ENCODE assay signal across 21 mouse cellular contexts in the genomic region with DNA sequence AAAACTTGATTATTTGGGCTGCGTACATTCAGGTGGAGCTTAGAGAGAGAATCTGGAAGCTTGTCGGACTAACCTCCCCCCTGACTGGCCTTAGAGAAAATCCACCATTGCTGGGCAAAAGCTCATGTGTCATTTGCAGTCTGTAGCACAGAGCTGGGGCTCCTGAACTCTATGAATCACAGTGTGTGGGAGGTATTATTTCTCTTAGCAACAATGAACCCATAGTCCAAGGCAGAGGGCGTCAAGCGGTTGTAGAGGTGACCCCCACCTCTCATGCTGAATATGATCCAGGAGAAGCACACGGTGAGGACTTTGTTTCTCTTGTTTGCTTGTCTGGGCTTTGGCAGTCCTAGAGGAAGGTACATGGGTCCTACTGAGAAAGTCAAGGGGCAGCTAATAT.
A peak's percentile ranks its signal among the peaks of the same experiment; 100 is the strongest.
DNase-seq lines count a peak whose midpoint lies in the region; ATAC-seq lines count a peak whose summit lies in the region.
"Had no signal": no experiment of that assay in that cellular context is flagged by ENCODE, and none has a peak within 500 bp of the region (broad histone marks: within the 10 kb centered on the region; RNA-seq: fewer than 3 reads in every experiment).

No protein-coding gene starts in this region.

- H3K9me3 ChIP-seq in embryonic facial prominence, embryonic 11.5 days (replicated peaks; ENCODE audit: control insufficient read depth, low read length) = no peaks in the 10 kb centered on the region
- H3K9me3 ChIP-seq in embryonic facial prominence, embryonic 10.5 days = no peaks in the 10 kb centered on the region
- no peaks in the 10 kb centered on the region for H3K9me3 ChIP-seq in kidney, embryonic 16.5 days (ENCODE audit: low read length)
- no peaks in the 10 kb centered on the region for H3K9me3 ChIP-seq in midbrain, embryonic 11.5 days (ENCODE audit: control insufficient read depth, low read length)
- H3K9me3 ChIP-seq in midbrain, embryonic 13.5 days = no peaks in the 10 kb centered on the region
- H3K9me3 ChIP-seq: forebrain, embryonic 13.5 days; heart, embryonic 13.5 days; hindbrain, embryonic 12.5 days had no signal

- H3K4me3 ChIP-seq in embryonic facial prominence, embryonic 11.5 days (ENCODE audit: low read depth, low read length) = no peak overlapping the region
- no peak overlapping the region for H3K4me3 ChIP-seq in embryonic facial prominence, embryonic 10.5 days
- H3K4me3 ChIP-seq in kidney, embryonic 16.5 days (ENCODE audit: low read length) = no peak overlapping the region
- H3K4me3 ChIP-seq in midbrain, embryonic 11.5 days (ENCODE audit: low read depth, low read length) = no peak overlapping the region
- no peak overlapping the region for H3K4me3 ChIP-seq in midbrain, embryonic 13.5 days (replicated peaks)
- H3K4me3 ChIP-seq: forebrain, embryonic 13.5 days; heart, embryonic 13.5 days; hindbrain, embryonic 12.5 days had no signal

- H3K27ac ChIP-seq in embryonic facial prominence, embryonic 11.5 days (replicated peaks; ENCODE audit: low read depth, low read length) = no peak overlapping the region
- H3K27ac ChIP-seq in embryonic facial prominence, embryonic 10.5 days (replicated peaks) = no peak overlapping the region
- H3K27ac ChIP-seq in kidney, embryonic 16.5 days (ENCODE audit: low read length) = no peak overlapping the region
- H3K27ac ChIP-seq in midbrain, embryonic 11.5 days (ENCODE audit: low read depth, low read length) = no peak overlapping the region
- H3K27ac ChIP-seq in midbrain, embryonic 13.5 days = no peak overlapping the region
- H3K27ac ChIP-seq: forebrain, embryonic 13.5 days; heart, embryonic 13.5 days; hindbrain, embryonic 12.5 days had no signal

- no peaks in the 10 kb centered on the region for H3K27me3 ChIP-seq in embryonic facial prominence, embryonic 11.5 days (ENCODE audit: control insufficient read depth, insufficient read depth, low read length)
- H3K27me3 ChIP-seq in embryonic facial prominence, embryonic 10.5 days (replicated peaks; ENCODE audit: low read depth, poor library complexity, severe bottlenecking) = no peaks in the 10 kb centered on the region
- H3K27me3 ChIP-seq in kidney, embryonic 16.5 days (ENCODE audit: insufficient read depth, low read length) = no peaks in the 10 kb centered on the region
- peaks cover 15% of the 10 kb centered on the region; the same call in 1 of the 2 replicates for H3K27me3 ChIP-seq in midbrain, embryonic 11.5 days (ENCODE audit: control insufficient read depth, insufficient read depth, low read length)
- H3K27me3 ChIP-seq in midbrain, embryonic 13.5 days = peaks cover 45% of the 10 kb centered on the region
- H3K27me3 ChIP-seq: heart, embryonic 13.5 days; hindbrain, embryonic 12.5 days had no signal

- no peak overlapping the region for H3K4me2 ChIP-seq in embryonic facial prominence, embryonic 11.5 days (ENCODE audit: low read depth, low read length)
- H3K4me2 ChIP-seq in kidney, embryonic 16.5 days (replicated peaks; ENCODE audit: low read depth, low read length) = no peak overlapping the region
- H3K4me2 ChIP-seq in midbrain, embryonic 11.5 days = no peak overlapping the region
- H3K4me2 ChIP-seq in midbrain, embryonic 13.5 days (replicated peaks) = no peak overlapping the region
- H3K4me2 ChIP-seq: forebrain, embryonic 13.5 days; heart, embryonic 13.5 days; hindbrain, embryonic 12.5 days had no signal

- ATAC-seq in embryonic facial prominence, embryonic 11.5 days (replicated peaks; ENCODE audit: insufficient number of reproducible peaks, low FRiP score, low TSS enrichment, low read depth) = 0 out of 2 replicates have a peak, but pooled peaks have one; percentile 48
- 0 out of 2 replicates have a peak, but pooled peaks have one; percentile 49 for ATAC-seq in kidney, embryonic 16.5 days (ENCODE audit: low FRiP score, low TSS enrichment)
- peak; percentile 38; the same call in 1 of the 2 replicates for ATAC-seq in midbrain, embryonic 11.5 days (ENCODE audit: low FRiP score)
- ATAC-seq in midbrain, embryonic 13.5 days = no peak
- ATAC-seq: CD4-positive, CD25-positive, alpha-beta regulatory T cell, adult 4 months; forebrain, embryonic 13.5 days; forebrain, postnatal 0 days; hindbrain, embryonic 16.5 days had no signal

- H3K36me3 ChIP-seq in embryonic facial prominence, embryonic 11.5 days (replicated peaks; ENCODE audit: control insufficient read depth, insufficient read depth, low read depth, low read length) = no peaks in the 10 kb centered on the region
- no peaks in the 10 kb centered on the region for H3K36me3 ChIP-seq in embryonic facial prominence, embryonic 10.5 days (replicated peaks)
- H3K36me3 ChIP-seq in kidney, embryonic 16.5 days (ENCODE audit: insufficient read depth, low read length) = no peaks in the 10 kb centered on the region
- no peaks in the 10 kb centered on the region for H3K36me3 ChIP-seq in midbrain, embryonic 11.5 days (ENCODE audit: control insufficient read depth, insufficient read depth, low read length)
- no peaks in the 10 kb centered on the region for H3K36me3 ChIP-seq in midbrain, embryonic 13.5 days
- H3K36me3 ChIP-seq: G1E; heart, embryonic 13.5 days; hindbrain, embryonic 12.5 days had no signal

- no peaks in the 10 kb centered on the region for H3K4me1 ChIP-seq in embryonic facial prominence, embryonic 11.5 days (ENCODE audit: control insufficient read depth, insufficient read depth, low read length)
- peaks cover 4% of the 10 kb centered on the region; the same call in 1 of the 2 replicates for H3K4me1 ChIP-seq in embryonic facial prominence, embryonic 10.5 days
- H3K4me1 ChIP-seq in kidney, embryonic 16.5 days (ENCODE audit: insufficient read depth, low read length) = peaks cover 3% of the 10 kb centered on the region; the same call in 1 of the 2 replicates
- H3K4me1 ChIP-seq in midbrain, embryonic 11.5 days (ENCODE audit: control insufficient read depth, insufficient read depth, low read length) = peaks cover 32% of the 10 kb centered on the region
- peaks cover 28% of the 10 kb centered on the region for H3K4me1 ChIP-seq in midbrain, embryonic 13.5 days (replicated peaks)
- H3K4me1 ChIP-seq: heart, embryonic 13.5 days had no signal

- H3K9ac ChIP-seq in embryonic facial prominence, embryonic 11.5 days (replicated peaks; ENCODE audit: low read length) = no peak overlapping the region
- no peak overlapping the region for H3K9ac ChIP-seq in kidney, embryonic 16.5 days (replicated peaks; ENCODE audit: low read length)
- H3K9ac ChIP-seq in midbrain, embryonic 11.5 days (ENCODE audit: low read length) = no peak overlapping the region
- no peak overlapping the region for H3K9ac ChIP-seq in midbrain, embryonic 13.5 days (replicated peaks)
- H3K9ac ChIP-seq: forebrain, embryonic 13.5 days; forebrain, postnatal 0 days; heart, embryonic 13.5 days; hindbrain, embryonic 12.5 days had no signal

- no peak for DNase-seq in embryonic facial prominence, embryonic 11.5 days (ENCODE audit: low spot score)
- no peak for DNase-seq in embryonic facial prominence, embryonic 10.5 days (ENCODE audit: low spot score)
- no peak for DNase-seq in kidney, adult 11 months
- DNase-seq in midbrain, embryonic 11.5 days (ENCODE audit: low spot score, missing footprints) = no peak
- DNase-seq in embryo, embryonic 10 days (ENCODE audit: low spot score) = no peak
- DNase-seq: adrenal gland, postnatal 10 days; B cell, adult 2 months; cerebellum, adult 11 months; cerebellum, adult 8-10 months; cerebellum, postnatal 14 days; forebrain, postnatal 0 days; gastrocnemius, postnatal 25 days; heart, postnatal 4 days had no signal

- WGBS in embryonic facial prominence, embryonic 11.5 days = 65% methylated on average over 5 of the region's 5 CpGs
- 73% methylated on average over 5 of the region's 5 CpGs for WGBS in embryonic facial prominence, embryonic 10.5 days
- WGBS in kidney, embryonic 16.5 days = 24% methylated on average over 5 of the region's 5 CpGs
- WGBS in midbrain, embryonic 11.5 days = 49% methylated on average over 5 of the region's 5 CpGs
- WGBS in midbrain, embryonic 13.5 days = 39% methylated on average over 5 of the region's 5 CpGs
